Mouse (Mus musculus): ENCODE data around the gene Ano10. TPM values are rescaled to one million over a fixed set of nuclear protein-coding genes. Genes with fewer than 3 reads are reported as not detected.

The Ano10 gene
- polyA plus RNA-seq, 1 experiment from 2014 or later: 31.1 TPM

DNA sequence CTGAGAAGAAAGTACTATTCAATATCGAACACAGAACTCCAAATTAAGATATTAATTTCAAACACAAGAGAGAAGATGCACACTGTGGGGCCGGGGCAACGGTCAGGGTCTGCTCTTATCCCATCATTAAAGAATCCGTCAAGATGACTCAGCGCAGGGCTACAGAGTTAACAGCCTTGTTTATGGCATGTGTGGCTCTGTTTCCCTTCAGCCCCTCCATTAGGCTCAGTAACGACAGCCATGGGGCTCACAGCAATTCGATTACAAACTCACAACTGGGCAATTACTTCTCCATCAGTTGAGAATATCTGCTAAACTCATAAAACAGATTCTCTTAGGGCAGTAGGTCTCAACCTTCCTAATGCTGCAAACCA is 60.3 kb downstream of the Ano10 start:
- H3K36me3 ChIP-seq (replicated peaks): 0 out of 2 replicates have a peak, but pooled peaks cover 3% of the 10 kb centered on the region
- no peak overlapping the region for H3K4me3 ChIP-seq
- H3K9me3 ChIP-seq: no peaks in the 10 kb centered on the region
- no peak overlapping the region for H3K27ac ChIP-seq
- DNase-seq (ENCODE audit: extremely low spot score, low spot score): no peak
- H3K27me3 ChIP-seq (ENCODE audit: poor library complexity, severe bottlenecking): no peaks in the 10 kb centered on the region
- H3K4me1 ChIP-seq: no peaks in the 10 kb centered on the region
- 87% methylated on average over 7 of the region's 7 CpGs for WGBS

DNA sequence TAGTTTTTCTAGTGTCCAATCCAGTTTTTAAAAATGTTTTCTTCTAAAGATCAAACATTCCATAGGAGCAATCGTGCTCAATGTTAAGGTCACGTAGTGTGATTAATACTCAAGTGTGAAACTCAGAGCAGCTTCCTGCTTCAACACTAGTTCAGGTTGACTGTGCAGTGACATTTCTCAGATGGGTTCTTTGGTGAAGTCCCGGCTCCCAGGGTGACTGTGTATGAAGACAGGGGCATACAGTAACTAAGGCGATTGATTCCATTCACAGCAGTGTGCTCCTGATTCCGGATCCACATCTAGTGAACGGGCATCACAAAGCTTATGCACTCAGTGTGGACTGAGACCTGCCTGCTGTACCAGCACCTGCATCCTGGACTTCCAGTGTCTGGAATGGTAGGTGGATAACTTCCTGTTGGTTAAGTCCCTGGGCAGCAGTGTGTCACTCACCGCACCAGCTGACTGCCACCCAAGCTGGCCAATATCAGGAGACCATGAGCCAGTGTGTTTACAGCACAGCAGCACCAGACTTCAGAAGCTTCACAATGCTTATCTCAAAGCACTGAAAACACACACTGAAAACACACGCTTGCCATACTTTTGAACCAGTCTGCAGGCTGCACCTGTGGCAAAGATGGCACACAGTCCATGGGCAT is 60.8 kb downstream of the Ano10 start:
- Histone ChIP-seq H3K27ac (no peak overlapping the region), H3K36me3 (replicated peaks) (0 out of 2 replicates have a peak, but pooled peaks cover 3% of the 10 kb centered on the region), H3K27me3 (ENCODE audit: poor library complexity, severe bottlenecking) (no peaks in the 10 kb centered on the region), H3K4me3 (no peak overlapping the region), H3K9me3 (no peaks in the 10 kb centered on the region), H3K4me1 (no peaks in the 10 kb centered on the region)
- WGBS: 92% methylated on average over 8 of the region's 8 CpGs
- DNase-seq (ENCODE audit: extremely low spot score, low spot score): no peak

DNA sequence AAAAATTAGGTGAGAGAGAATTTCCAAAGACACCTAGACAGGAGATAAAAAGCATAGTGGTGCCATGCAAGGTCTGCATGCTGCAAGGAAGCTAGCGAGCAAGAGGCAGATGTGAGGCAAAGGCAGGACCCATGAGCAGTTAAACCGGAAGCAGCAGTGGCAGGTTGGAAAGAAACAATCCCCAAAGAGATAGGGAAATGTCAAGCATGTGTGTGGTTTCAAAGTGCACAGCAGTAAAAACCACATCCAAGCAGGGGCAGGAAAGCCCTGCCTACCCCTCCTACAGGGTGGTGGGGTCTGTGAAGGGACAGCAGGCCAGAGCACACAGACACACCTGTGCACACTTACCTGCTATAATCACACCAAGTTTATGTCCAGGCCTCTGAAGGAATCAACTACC is 61.3 kb downstream of the Ano10 start:
- Histone ChIP-seq H3K4me1 (no peaks in the 10 kb centered on the region), H3K4me3 (no peak overlapping the region), H3K9me3 (no peaks in the 10 kb centered on the region), H3K27me3 (ENCODE audit: poor library complexity, severe bottlenecking) (no peaks in the 10 kb centered on the region), H3K27ac (no peak overlapping the region), H3K36me3 (replicated peaks) (0 out of 2 replicates have a peak, but pooled peaks cover 3% of the 10 kb centered on the region)
- no peak for DNase-seq (ENCODE audit: extremely low spot score, low spot score)
- 85% methylated on average over 2 of the region's 2 CpGs for WGBS

DNA sequence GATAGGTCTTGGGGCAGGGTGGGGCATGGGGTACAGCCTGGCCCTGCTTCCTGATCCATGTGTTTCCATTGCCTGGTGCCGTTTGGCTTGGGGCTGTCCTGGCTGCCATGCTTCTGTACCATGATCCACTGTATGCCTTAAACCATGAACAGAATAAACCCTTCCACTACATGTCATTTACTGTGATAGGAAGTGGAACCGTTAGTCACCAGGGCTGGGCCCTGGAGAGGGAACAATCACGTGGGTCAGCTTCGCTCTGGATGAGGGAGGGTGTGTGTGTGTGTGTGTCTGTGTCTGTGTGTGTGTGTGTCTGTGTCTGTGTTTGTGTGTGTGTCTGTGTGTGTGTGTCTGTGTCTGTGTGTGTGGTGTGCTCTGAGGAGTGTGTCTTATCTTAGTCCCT is 63.5 kb downstream of the Ano10 start:
- Histone ChIP-seq H3K27me3 (ENCODE audit: poor library complexity, severe bottlenecking) (no peaks in the 10 kb centered on the region), H3K4me1 (peaks cover 7% of the 10 kb centered on the region), H3K4me3 (no peak overlapping the region), H3K36me3 (replicated peaks) (0 out of 2 replicates have a peak, but pooled peaks cover 3% of the 10 kb centered on the region), H3K27ac (no peak overlapping the region), H3K9me3 (no peaks in the 10 kb centered on the region)
- DNase-seq (ENCODE audit: extremely low spot score, low spot score): no peak
- 85% methylated on average over 4 of the region's 4 CpGs for WGBS

DNA sequence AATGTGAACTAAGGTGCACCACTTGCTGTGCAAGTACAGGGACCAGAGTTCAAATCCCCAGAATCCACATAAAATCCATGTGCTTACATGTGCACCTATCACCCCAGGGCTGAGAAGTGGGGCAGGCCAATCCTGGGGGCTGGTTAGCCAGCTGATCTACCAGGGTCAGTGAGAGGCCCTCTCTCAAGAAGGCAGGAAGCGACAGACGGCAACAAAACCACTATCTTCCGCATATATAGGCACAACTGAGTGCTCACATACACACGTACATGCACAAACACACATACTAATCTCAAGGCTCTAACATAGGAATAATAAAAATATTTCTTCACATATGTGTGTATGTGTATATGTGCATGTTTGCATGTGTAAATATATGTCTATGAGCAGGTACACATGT is 67.8 kb downstream of the Ano10 start:
- Histone ChIP-seq H3K4me1 (peaks cover 24% of the 10 kb centered on the region), H3K27me3 (ENCODE audit: poor library complexity, severe bottlenecking) (no peaks in the 10 kb centered on the region), H3K36me3 (replicated peaks) (no peaks in the 10 kb centered on the region), H3K27ac (no peak overlapping the region), H3K4me3 (no peak overlapping the region), H3K9me3 (no peaks in the 10 kb centered on the region)
- 92% methylated on average over 4 of the region's 4 CpGs for WGBS
- no peak for DNase-seq (ENCODE audit: extremely low spot score, low spot score)

- peak; percentile 39 for DNase-seq (ENCODE audit: extremely low spot score, low spot score)
- 46% methylated on average over 7 of the region's 7 CpGs for WGBS
- H3K27me3 ChIP-seq (ENCODE audit: poor library complexity, severe bottlenecking): no peaks in the 10 kb centered on the region
- H3K36me3 ChIP-seq (replicated peaks): no peaks in the 10 kb centered on the region
- peaks cover 24% of the 10 kb centered on the region for H3K4me1 ChIP-seq
- H3K9me3 ChIP-seq: no peaks in the 10 kb centered on the region
- H3K4me3 ChIP-seq: no peak overlapping the region
- H3K27ac ChIP-seq: no peak overlapping the region
Observed at GRCm38 (mm10) chr9:122225309-122225708, 68.9 kb downstream of the Ano10 start.

DNA sequence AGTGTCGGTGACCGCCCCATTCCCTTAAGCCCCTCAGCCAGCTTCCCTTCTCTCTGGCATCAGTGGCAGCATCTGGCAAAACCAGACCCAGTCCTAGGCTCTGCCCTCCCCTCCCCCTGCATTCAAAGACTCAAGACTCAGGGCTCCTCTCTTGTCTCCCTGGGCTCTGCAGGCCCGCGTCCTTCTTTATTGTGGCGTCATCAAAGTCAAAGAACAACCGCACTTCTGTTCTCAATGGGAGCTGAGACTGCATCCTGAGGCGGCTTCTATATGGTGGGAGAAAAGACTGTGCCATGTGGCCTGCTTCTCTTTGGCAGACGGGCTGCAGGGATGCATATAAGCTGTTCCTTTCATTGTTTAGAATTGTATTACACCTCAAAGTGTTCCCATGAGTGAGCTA is 71.2 kb downstream of the Ano10 start:
- H3K4me3 ChIP-seq: no peak overlapping the region
- peaks cover 24% of the 10 kb centered on the region for H3K4me1 ChIP-seq
- no peak for DNase-seq (ENCODE audit: extremely low spot score, low spot score)
- H3K27ac ChIP-seq: peak overlapping the region; percentile 79
- H3K36me3 ChIP-seq (replicated peaks): no peaks in the 10 kb centered on the region
- H3K27me3 ChIP-seq (ENCODE audit: poor library complexity, severe bottlenecking): no peaks in the 10 kb centered on the region
- WGBS: 30% methylated on average over 8 of the region's 8 CpGs
- no peaks in the 10 kb centered on the region for H3K9me3 ChIP-seq

DNA sequence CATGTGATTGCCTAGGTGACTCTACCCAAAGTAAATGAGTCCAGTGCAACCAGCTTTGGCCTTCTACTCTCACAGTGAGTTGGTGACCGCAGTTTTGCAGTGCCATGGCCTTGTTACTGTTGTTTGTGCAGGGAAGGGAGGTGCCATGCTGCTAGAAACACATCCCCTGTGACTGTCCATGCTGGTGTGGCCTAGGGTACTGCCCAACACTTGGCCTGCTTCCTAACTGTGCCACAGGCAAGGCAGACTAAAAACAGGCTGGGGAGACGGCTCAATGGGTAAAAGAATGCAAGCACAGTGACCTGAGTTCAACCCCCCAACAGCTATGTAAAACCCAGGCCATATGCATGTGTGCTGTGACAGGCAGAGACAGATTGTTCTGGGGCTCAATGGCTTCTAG is 74.3 kb downstream of the Ano10 start:
- Histone ChIP-seq H3K4me1 (peaks cover 17% of the 10 kb centered on the region), H3K27me3 (ENCODE audit: poor library complexity, severe bottlenecking) (no peaks in the 10 kb centered on the region), H3K27ac (no peak overlapping the region), H3K9me3 (no peaks in the 10 kb centered on the region), H3K36me3 (replicated peaks) (no peaks in the 10 kb centered on the region), H3K4me3 (no peak overlapping the region)
- no peak for DNase-seq (ENCODE audit: extremely low spot score, low spot score)
- WGBS: 75% methylated on average over 2 of the region's 2 CpGs

DNA sequence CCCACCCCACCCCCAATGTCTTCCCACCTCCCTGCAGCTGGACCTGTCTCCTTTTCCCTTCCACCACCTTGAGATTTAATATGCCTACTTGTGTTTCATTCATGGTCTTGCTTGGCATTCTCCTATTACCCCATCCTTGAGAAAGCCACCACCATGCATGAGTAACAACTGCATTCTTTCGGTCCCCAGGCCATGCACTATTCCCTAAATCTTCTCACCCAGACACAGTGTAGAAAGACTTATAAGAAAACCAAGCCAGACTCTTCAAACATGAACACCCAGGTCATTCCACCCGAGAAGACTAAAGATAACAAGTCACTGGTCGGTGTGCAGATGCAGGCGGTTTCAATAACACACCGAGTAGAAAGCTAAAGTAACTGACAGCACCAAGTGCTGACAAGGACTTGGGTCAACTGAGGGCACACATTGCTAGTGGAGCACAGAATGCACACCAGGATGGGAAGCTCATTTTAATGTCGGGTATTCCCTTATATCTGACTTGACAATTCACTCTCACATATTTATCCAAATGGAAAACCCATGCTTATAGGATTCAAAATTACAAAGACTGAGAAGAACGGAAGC is 77.2 kb downstream of the Ano10 start:
- DNase-seq (ENCODE audit: extremely low spot score, low spot score): no peak
- no peaks in the 10 kb centered on the region for H3K4me1 ChIP-seq
- no peaks in the 10 kb centered on the region for H3K9me3 ChIP-seq
- H3K27me3 ChIP-seq (ENCODE audit: poor library complexity, severe bottlenecking): no peaks in the 10 kb centered on the region
- H3K4me3 ChIP-seq: no peak overlapping the region
- H3K36me3 ChIP-seq (replicated peaks): no peaks in the 10 kb centered on the region
- WGBS: 88% methylated on average over 7 of the region's 7 CpGs
- no peak overlapping the region for H3K27ac ChIP-seq

DNA sequence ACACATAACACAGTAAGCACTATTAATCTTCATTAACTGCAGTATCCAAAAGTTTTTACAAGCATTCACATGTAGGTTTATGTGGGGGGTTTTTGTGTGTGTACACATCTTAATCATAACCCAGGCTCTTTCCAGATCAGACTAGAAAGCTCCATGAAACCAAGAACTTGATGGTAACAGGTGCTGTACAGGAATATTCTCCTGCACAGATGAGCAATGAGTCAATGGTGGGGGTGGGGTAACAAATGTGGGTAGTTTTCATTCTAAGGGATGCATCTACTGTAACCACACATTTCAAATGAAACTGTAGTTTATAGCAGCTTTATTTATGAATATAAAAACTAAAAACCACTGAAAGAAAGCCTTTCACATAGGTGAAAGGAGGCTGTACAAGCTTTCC is 79.1 kb downstream of the Ano10 start:
- no peak for DNase-seq (ENCODE audit: extremely low spot score, low spot score)
- H3K4me1 ChIP-seq: no peaks in the 10 kb centered on the region
- no peaks in the 10 kb centered on the region for H3K36me3 ChIP-seq (replicated peaks)
- no peak overlapping the region for H3K27ac ChIP-seq
- H3K4me3 ChIP-seq: no peak overlapping the region
- no peaks in the 10 kb centered on the region for H3K9me3 ChIP-seq
- H3K27me3 ChIP-seq (ENCODE audit: poor library complexity, severe bottlenecking): no peaks in the 10 kb centered on the region

DNA sequence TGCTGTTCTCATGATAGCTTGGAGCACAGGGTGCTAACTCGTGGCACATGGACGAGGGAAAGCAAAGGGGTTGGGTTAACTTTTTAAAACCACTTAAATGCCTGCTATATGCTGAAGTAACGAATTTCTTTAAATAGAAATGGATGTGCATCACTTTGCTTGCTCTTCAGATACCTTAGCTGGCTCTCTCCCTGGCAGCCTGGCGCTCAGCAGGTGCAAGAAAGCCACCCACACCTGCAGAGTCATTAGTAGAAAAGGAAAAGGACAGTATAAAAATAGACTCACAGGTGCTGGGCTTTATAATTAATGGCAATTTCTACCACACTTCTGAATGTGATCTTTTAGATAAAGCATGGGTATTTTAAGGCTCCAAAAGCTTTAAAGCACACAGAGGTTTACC is 85.9 kb downstream of the Ano10 start:
- no peak for DNase-seq (ENCODE audit: extremely low spot score, low spot score)
- peaks cover 12% of the 10 kb centered on the region for H3K4me1 ChIP-seq
- no peaks in the 10 kb centered on the region for H3K27me3 ChIP-seq (ENCODE audit: poor library complexity, severe bottlenecking)
- H3K4me3 ChIP-seq: no peak overlapping the region
- WGBS: 82% methylated on average over 4 of the region's 4 CpGs
- no peaks in the 10 kb centered on the region for H3K36me3 ChIP-seq (replicated peaks)
- H3K27ac ChIP-seq: no peak overlapping the region
- no peaks in the 10 kb centered on the region for H3K9me3 ChIP-seq

DNA sequence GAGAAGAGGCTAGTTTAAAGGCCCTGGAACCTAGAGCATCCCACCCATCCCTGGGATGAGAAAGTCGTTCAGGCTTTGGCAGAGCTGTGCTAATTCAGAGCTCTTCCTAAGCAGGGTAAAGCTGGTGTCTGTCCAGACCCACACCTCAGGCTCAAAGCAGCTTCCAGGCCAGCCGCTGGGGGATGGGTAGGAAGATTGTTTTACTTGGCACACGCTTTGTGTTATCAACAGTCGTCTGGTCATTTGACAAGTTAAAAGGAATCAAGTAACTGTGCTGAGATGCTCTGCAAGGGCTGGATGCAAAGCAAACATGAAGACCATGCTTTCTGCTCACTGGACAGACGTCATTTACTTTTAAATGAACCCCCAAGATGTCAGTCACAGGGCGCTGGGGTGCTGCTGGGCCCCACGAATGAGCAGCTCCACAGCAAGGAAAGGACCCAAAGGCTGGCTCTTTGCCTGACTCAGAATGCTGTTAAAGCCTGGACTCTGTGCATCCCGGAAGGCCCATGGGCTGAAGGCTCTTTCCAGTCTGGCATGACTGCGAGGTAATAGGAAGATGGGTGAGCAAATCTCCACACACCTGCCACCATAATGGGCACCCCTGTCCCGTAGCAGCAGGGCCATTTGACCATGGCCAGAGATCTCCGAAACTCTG is 88.6 kb downstream of the Ano10 start:
- no peak overlapping the region for H3K27ac ChIP-seq
- H3K9me3 ChIP-seq: no peaks in the 10 kb centered on the region
- H3K27me3 ChIP-seq (ENCODE audit: poor library complexity, severe bottlenecking): no peaks in the 10 kb centered on the region
- H3K4me1 ChIP-seq: peaks cover 12% of the 10 kb centered on the region
- WGBS: 79% methylated on average over 11 of the region's 11 CpGs
- no peak overlapping the region for H3K4me3 ChIP-seq
- no peaks in the 10 kb centered on the region for H3K36me3 ChIP-seq (replicated peaks)
- DNase-seq (ENCODE audit: extremely low spot score, low spot score): no peak

- WGBS: 72% methylated on average over 7 of the region's 7 CpGs
- peaks cover 14% of the 10 kb centered on the region for H3K4me1 ChIP-seq
- no peak for DNase-seq (ENCODE audit: extremely low spot score, low spot score)
- no peak overlapping the region for H3K4me3 ChIP-seq
- H3K9me3 ChIP-seq: no peaks in the 10 kb centered on the region
- no peak overlapping the region for H3K27ac ChIP-seq
- no peaks in the 10 kb centered on the region for H3K36me3 ChIP-seq (replicated peaks)
- no peaks in the 10 kb centered on the region for H3K27me3 ChIP-seq (ENCODE audit: poor library complexity, severe bottlenecking)
Observed at GRCm38 (mm10) chr9:122204508-122204907, 89.7 kb downstream of the Ano10 start.

Data from forebrain, embryonic 10.5 days (tissue).